In the genomic region with DNA sequence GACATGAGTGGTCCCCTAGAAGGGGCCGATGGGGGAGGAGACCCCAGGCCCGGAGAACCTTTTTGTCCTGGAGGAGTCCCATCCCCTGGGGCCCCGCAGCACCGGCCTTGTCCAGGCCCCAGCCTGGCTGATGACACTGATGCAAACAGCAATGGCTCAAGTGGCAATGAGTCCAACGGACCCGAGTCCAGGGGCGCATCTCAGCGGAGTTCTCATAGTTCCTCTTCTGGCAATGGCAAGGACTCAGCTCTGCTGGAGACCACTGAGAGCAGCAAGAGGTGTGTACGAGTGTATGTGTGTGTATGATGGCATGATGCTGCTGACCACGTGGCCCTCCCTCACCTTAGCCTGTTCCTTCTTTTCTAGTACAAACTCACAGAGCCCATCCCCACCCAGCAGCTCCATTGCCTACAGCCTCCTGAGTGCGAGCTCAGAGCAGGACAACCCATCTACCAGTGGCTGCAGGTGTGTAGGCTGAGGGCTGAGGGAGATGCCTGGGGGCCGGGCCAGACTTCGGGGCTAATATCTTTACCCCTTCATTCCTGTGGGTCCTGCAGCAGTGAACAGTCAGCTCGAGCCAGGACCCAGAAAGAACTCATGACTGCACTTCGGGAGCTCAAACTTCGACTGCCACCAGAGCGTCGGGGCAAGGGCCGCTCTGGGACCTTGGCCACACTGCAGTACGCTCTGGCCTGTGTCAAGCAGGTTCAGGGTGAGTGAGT, we compare ENCODE assay signal across 8 mouse cellular contexts. TPM values are rescaled to one million over a fixed set of nuclear protein-coding genes. Genes with fewer than 3 reads are reported as not detected.
DNase-seq lines count a peak whose midpoint lies in the region; ATAC-seq and TF ChIP-seq lines count a peak whose summit lies in the region.

No protein-coding gene starts in this region.

- peaks cover 22% of the 10 kb centered on the region for H3K79me2 ChIP-seq in CH12.LX (replicated peaks; ENCODE audit: control insufficient read depth, extremely low read depth, insufficient read depth, poor library complexity, severe bottlenecking)

- H3K9me3 ChIP-seq in CH12.LX (replicated peaks; ENCODE audit: low read length): no peaks in the 10 kb centered on the region
- no peaks in the 10 kb centered on the region for H3K9me3 ChIP-seq in embryonic facial prominence, embryonic 12.5 days
- H3K9me3 ChIP-seq in intestine, embryonic 14.5 days (ENCODE audit: control insufficient read depth, low read length): no peaks in the 10 kb centered on the region
- no peaks in the 10 kb centered on the region for H3K9me3 ChIP-seq in neural tube, embryonic 14.5 days (ENCODE audit: control insufficient read depth, low read length)

- no peak for TF ChIP-seq POLR2A in CH12.LX (IDR thresholded peaks at IDR 0.05; ENCODE audit: low read depth, low read length)

- no peak for ATAC-seq in embryonic facial prominence, embryonic 12.5 days (ENCODE audit: insufficient number of reproducible peaks, insufficient read depth, low FRiP score, low TSS enrichment)
- ATAC-seq in intestine, embryonic 14.5 days (replicated peaks; ENCODE audit: low FRiP score, low TSS enrichment, low read depth): no peak
- no peak for ATAC-seq in neural tube, embryonic 14.5 days (ENCODE audit: low read depth)

- peak overlapping the region; percentile 81 for H3K4me2 ChIP-seq in CH12.LX (ENCODE audit: insufficient read depth, low read depth, poor library complexity, severe bottlenecking)
- peak overlapping the region; percentile 81 for H3K4me2 ChIP-seq in embryonic facial prominence, embryonic 12.5 days (replicated peaks)
- H3K4me2 ChIP-seq in intestine, embryonic 14.5 days (ENCODE audit: low read length): peak overlapping the region; percentile 98
- peak overlapping the region; percentile 93 for H3K4me2 ChIP-seq in neural tube, embryonic 14.5 days (ENCODE audit: low read depth, low read length)

- in situ Hi-C loops in CH12.LX (cut with MboI; ENCODE audit: low pct_ligation_motif_present, low pct_unique_long_range_greater_than_20kb, low sequenced_read_pairs): no loop called here

- peaks cover 20 to 49% of the 10 kb centered on the region in 2 experiments for H3K4me1 ChIP-seq in CH12.LX (ENCODE audit: control insufficient read depth in 1 of 2, insufficient read depth in 2 of 2)
- peaks cover 44% of the 10 kb centered on the region for H3K4me1 ChIP-seq in embryonic facial prominence, embryonic 12.5 days
- H3K4me1 ChIP-seq in intestine, embryonic 14.5 days (replicated peaks; ENCODE audit: control insufficient read depth, insufficient read depth, low read length): peaks cover 40% of the 10 kb centered on the region
- H3K4me1 ChIP-seq in neural tube, embryonic 14.5 days (ENCODE audit: control insufficient read depth, insufficient read depth, low read length): peaks cover 24% of the 10 kb centered on the region

- dilution Hi-C loops in CH12.LX (cut with MboI; ENCODE audit: extremely low pct_ligation_motif_present, extremely low pct_unique_long_range_greater_than_20kb, low sequenced_read_pairs): no loop called here

- peak overlapping the region; percentile 59 to 67 (median 64) for H3K4me3 ChIP-seq in CH12.LX (replicated peaks in 1 of 3; ENCODE audit: low read depth in 2 of 3, low read length in 2 of 3, poor library complexity in 1 of 3)
- no peak overlapping the region for H3K4me3 ChIP-seq in embryonic facial prominence, embryonic 12.5 days
- H3K4me3 ChIP-seq in intestine, embryonic 14.5 days (ENCODE audit: low read depth, low read length): peak overlapping the region; percentile 46
- peak overlapping the region; percentile 48; the same call in 1 of the 2 replicates for H3K4me3 ChIP-seq in neural tube, embryonic 14.5 days (ENCODE audit: low read depth, low read length)

- TF ChIP-seq CTCF in CH12.LX (conservative IDR thresholded peaks at IDR 0.05 in 1 of 2, IDR thresholded peaks at IDR 0.05 in 1 of 2; ENCODE audit: low read depth in 2 of 2, low read length in 2 of 2): no peak

- peaks cover 6% of the 10 kb centered on the region for H3K27me3 ChIP-seq in CH12.LX (replicated peaks)
- no peaks in the 10 kb centered on the region for H3K27me3 ChIP-seq in embryonic facial prominence, embryonic 12.5 days
- no peaks in the 10 kb centered on the region for H3K27me3 ChIP-seq in intestine, embryonic 14.5 days (replicated peaks; ENCODE audit: control insufficient read depth, insufficient read depth, low read length)
- H3K27me3 ChIP-seq in neural tube, embryonic 14.5 days (ENCODE audit: control insufficient read depth, insufficient read depth, low read length): no peaks in the 10 kb centered on the region

- no peak for TF ChIP-seq EP300 in CH12.LX (IDR thresholded peaks at IDR 0.05; ENCODE audit: low read length)

- peak; percentile 30 for DNase-seq in kidney, adult 11 months
- no peak for DNase-seq in kidney, adult 18-20 months
- DNase-seq in CH12.LX (ENCODE audit: extremely low read depth) (no peak), adipocyte (ENCODE audit: low spot score) (no peak)
- no peak for DNase-seq in intestine, embryonic 14.5 days (ENCODE audit: low spot score)
- no peak for DNase-seq in left cerebral cortex, adult 9 months (ENCODE audit: low spot score in 2 of 2)

- no peak for TF ChIP-seq RAD21 in CH12.LX (IDR thresholded peaks at IDR 0.05; ENCODE audit: low read depth, low read length)

- peaks cover 51 to 53% of the 10 kb centered on the region in 2 experiments for H3K36me3 ChIP-seq in CH12.LX (replicated peaks in 1 of 2; ENCODE audit: control insufficient read depth in 1 of 2, insufficient read depth in 1 of 2, low read length in 1 of 2)
- H3K36me3 ChIP-seq in embryonic facial prominence, embryonic 12.5 days: peaks cover 54% of the 10 kb centered on the region
- H3K36me3 ChIP-seq in intestine, embryonic 14.5 days (ENCODE audit: control insufficient read depth, insufficient read depth, low read length): peaks cover 53% of the 10 kb centered on the region
- H3K36me3 ChIP-seq in neural tube, embryonic 14.5 days (ENCODE audit: control insufficient read depth, insufficient read depth, low read length): peaks cover 43% of the 10 kb centered on the region

- peak overlapping the region; percentile 80 for H3K27ac ChIP-seq in CH12.LX (ENCODE audit: insufficient read depth, low read depth)
- H3K27ac ChIP-seq in embryonic facial prominence, embryonic 12.5 days: peak overlapping the region; percentile 86
- 0 out of 2 replicates have a peak overlapping the region, but pooled peaks have one; percentile 92 for H3K27ac ChIP-seq in intestine, embryonic 14.5 days (ENCODE audit: low read depth)
- no peak overlapping the region for H3K27ac ChIP-seq in neural tube, embryonic 14.5 days (ENCODE audit: low read depth, low read length)

- peak overlapping the region; percentile 69 for H3K9ac ChIP-seq in CH12.LX (ENCODE audit: insufficient read depth, low read depth)
- H3K9ac ChIP-seq in embryonic facial prominence, embryonic 12.5 days: peak overlapping the region; percentile 53; the same call in 1 of the 2 replicates
- H3K9ac ChIP-seq in intestine, embryonic 14.5 days (ENCODE audit: low read length): peak overlapping the region; percentile 32; the same call in 1 of the 2 replicates
- H3K9ac ChIP-seq in neural tube, embryonic 14.5 days (replicated peaks; ENCODE audit: low read depth, low read length): 0 out of 2 replicates have a peak overlapping the region, but pooled peaks have one; percentile 22

- WGBS in embryonic facial prominence, embryonic 12.5 days: 88% methylated on average over 20 of the region's 20 CpGs
- 90% methylated on average over 20 of the region's 20 CpGs for WGBS in intestine, embryonic 14.5 days
- 89% methylated on average over 20 of the region's 20 CpGs for WGBS in neural tube, embryonic 14.5 days

RNA-seq across cellular contexts. Expression of a gene that starts 5.8 kb away (rescaled TPM):
- 11.5 and 11.8 TPM in 2 replicates for total RNA-seq in CH12.LX (2012; rRNA removed)
- 2.8 and 3.2 TPM in 2 replicates for total RNA-seq in CH12.LX (2014; rRNA removed)
- 37.9 and 38.3 TPM in 2 replicates for polyA plus RNA-seq in CH12.LX (2012; ENCODE audit: insufficient read length, low read depth)
- 11.4 and 11.5 TPM in 2 replicates for polyA plus RNA-seq in embryonic facial prominence, embryonic 12.5 days (2016; fragmentation: Nextera tagmentation; extraction: Ambion mirVana)
- polyA plus RNA-seq in intestine, embryonic 14.5 days (2014; fragmentation: Nextera tagmentation; extraction: Ambion mirVana): 10.5 and 13.4 TPM in 2 replicates
- 6.5 and 9.4 TPM in 2 replicates for polyA plus RNA-seq in neural tube, embryonic 14.5 days (2014; fragmentation: Nextera tagmentation; extraction: Ambion mirVana)

RNA-seq across cellular contexts. Expression of a gene that starts 12.5 kb away (rescaled TPM):
- total RNA-seq in CH12.LX (2012; rRNA removed): 8.0 and 8.2 TPM in 2 replicates
- 1.3 and 1.4 TPM in 2 replicates for total RNA-seq in CH12.LX (2014; rRNA removed)
- 26.0 and 26.7 TPM in 2 replicates for polyA plus RNA-seq in CH12.LX (2012; ENCODE audit: insufficient read length, low read depth)
- 84.3 and 85.0 TPM in 2 replicates for polyA plus RNA-seq in embryonic facial prominence, embryonic 12.5 days (2016; fragmentation: Nextera tagmentation; extraction: Ambion mirVana)
- 76.7 TPM in 2 replicates for polyA plus RNA-seq in intestine, embryonic 14.5 days (2014; fragmentation: Nextera tagmentation; extraction: Ambion mirVana)
- polyA plus RNA-seq in neural tube, embryonic 14.5 days (2014; fragmentation: Nextera tagmentation; extraction: Ambion mirVana): 337 and 385 TPM in 2 replicates

RNA-seq across cellular contexts. Expression of a gene that starts 19.4 kb away (rescaled TPM):
- total RNA-seq in CH12.LX (2012; rRNA removed) (0.04 TPM in 1 of 2 replicates, not detected in the other), CH12.LX (2014; rRNA removed) (not detected in 2 replicates)
- not detected in 2 replicates for polyA plus RNA-seq in CH12.LX (2012; ENCODE audit: insufficient read length, low read depth)
- polyA plus RNA-seq in embryonic facial prominence, embryonic 12.5 days (2016; fragmentation: Nextera tagmentation; extraction: Ambion mirVana): 0.65 and 0.73 TPM in 2 replicates
- 0.28 and 0.32 TPM in 2 replicates for polyA plus RNA-seq in intestine, embryonic 14.5 days (2014; fragmentation: Nextera tagmentation; extraction: Ambion mirVana)
- polyA plus RNA-seq in neural tube, embryonic 14.5 days (2014; fragmentation: Nextera tagmentation; extraction: Ambion mirVana): 0.43 and 0.52 TPM in 2 replicates

RNA-seq across cellular contexts. Expression of a gene that starts 21.6 kb away (rescaled TPM):
- total RNA-seq in CH12.LX (2012; rRNA removed) (not detected in 2 replicates), CH12.LX (2014; rRNA removed) (not detected in 2 replicates)
- polyA plus RNA-seq in CH12.LX (2012; ENCODE audit: insufficient read length, low read depth): not detected in 2 replicates
- polyA plus RNA-seq in embryonic facial prominence, embryonic 12.5 days (2016; fragmentation: Nextera tagmentation; extraction: Ambion mirVana): 0.14 and 0.40 TPM in 2 replicates
- polyA plus RNA-seq in intestine, embryonic 14.5 days (2014; fragmentation: Nextera tagmentation; extraction: Ambion mirVana): 0.19 and 0.30 TPM in 2 replicates
- 0.33 and 0.48 TPM in 2 replicates for polyA plus RNA-seq in neural tube, embryonic 14.5 days (2014; fragmentation: Nextera tagmentation; extraction: Ambion mirVana)

RNA-seq across cellular contexts. Expression of a gene that starts 24.9 kb away (rescaled TPM):
- total RNA-seq in CH12.LX (2012; rRNA removed) (0.13 TPM in 1 of 2 replicates, not detected in the other), CH12.LX (2014; rRNA removed) (not detected in 2 replicates)
- polyA plus RNA-seq in CH12.LX (2012; ENCODE audit: insufficient read length, low read depth): 0.19 and 0.23 TPM in 2 replicates
- 0.47 and 0.89 TPM in 2 replicates for polyA plus RNA-seq in embryonic facial prominence, embryonic 12.5 days (2016; fragmentation: Nextera tagmentation; extraction: Ambion mirVana)
- 0.18 and 0.71 TPM in 2 replicates for polyA plus RNA-seq in intestine, embryonic 14.5 days (2014; fragmentation: Nextera tagmentation; extraction: Ambion mirVana)
- 2.2 and 5.0 TPM in 2 replicates for polyA plus RNA-seq in neural tube, embryonic 14.5 days (2014; fragmentation: Nextera tagmentation; extraction: Ambion mirVana)
